Mouse (Mus musculus): ENCODE measurements around the gene Ccl17.
"Not testable (repeated sequence)": the region's sequence is repeated elsewhere in the genome, so short reads cannot be mapped to it uniquely, and the experiment has no call there.

DNA sequence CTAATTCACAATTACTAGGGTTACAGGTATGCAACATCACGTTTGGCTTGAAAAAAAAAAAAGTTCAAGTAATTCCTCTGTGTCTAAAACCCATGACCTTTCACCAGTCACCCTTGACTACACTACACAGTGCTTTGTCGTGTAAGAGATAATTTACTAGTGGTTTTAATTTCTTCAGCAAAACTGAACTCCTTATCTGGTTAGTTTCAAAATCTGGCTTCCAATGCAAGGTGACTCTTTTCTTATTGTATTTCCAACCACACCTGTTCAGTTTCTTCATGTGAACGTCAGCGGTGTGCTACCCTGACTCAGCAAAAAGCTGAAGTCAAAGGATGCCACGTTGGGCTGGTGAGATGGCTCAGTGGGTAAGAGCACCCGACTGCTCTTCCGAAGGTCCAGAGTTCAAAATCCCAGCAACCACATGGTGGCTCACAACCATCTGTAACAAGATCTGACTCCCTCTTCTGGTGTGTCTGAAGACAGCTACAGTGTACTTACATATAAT, 23.7 kb downstream of the Ccl17 start:
- TF ChIP-seq CHD2 (IDR thresholded peaks at IDR 0.05; ENCODE audit: low read depth, low read length); ZNF384 (IDR thresholded peaks at IDR 0.05; ENCODE audit: low read depth, low read length); HCFC1 (IDR thresholded peaks at IDR 0.05; ENCODE audit: borderline replicate concordance, insufficient read depth, low read length): not testable (repeated sequence)
- TF ChIP-seq MAFK (IDR thresholded peaks at IDR 0.05; ENCODE audit: insufficient read depth, low read depth, low read length), result peak; percentile 79
